Mouse (Mus musculus) neural tube, embryonic 11.5 days (tissue): Measurements from ENCODE around the gene 4930404N11Rik. TPM values are rescaled to one million over a fixed set of nuclear protein-coding genes. Genes with fewer than 3 reads are reported as not detected.
A peak's percentile ranks its signal among the peaks of the same experiment; 100 is the strongest.

ENCODE experiments used
- ATAC-seq: fragments of 200-750 bp; cut with Nextera tagmentation; 2 replicates; pipeline ENCODE4 v1.8.0; 2017; ENCODE audit warnings: moderate number of reproducible peaks, mild to moderate bottlenecking, moderate TSS enrichment, moderate library complexity; ENCODE audit not compliant: insufficient read depth, low FRiP score, low TSS enrichment
- DNase-seq: peaks from one replicate; pipeline ENCODE4 v3.0.0-alpha.2; 2015; ENCODE audit warnings: low spot score
- H3K27ac ChIP-seq: fragments of 300-500 bp; sonication (generic); 2 replicates; pipeline ENCODE4 v1.5.1; 2014; ENCODE audit warnings: low read depth, mild to moderate bottlenecking, low read length
- H3K27me3 ChIP-seq: fragments of 300-500 bp; sonication (generic); 2 replicates; pipeline ENCODE4 v1.6.1; 2014; ENCODE audit warnings: mild to moderate bottlenecking, low read length, mixed read lengths; ENCODE audit not compliant: control insufficient read depth, insufficient read depth
- H3K36me3 ChIP-seq: fragments of 300-500 bp; sonication (generic); 2 replicates; pipeline ENCODE4 v1.6.1; 2014; ENCODE audit warnings: mild to moderate bottlenecking, low read length, moderate library complexity, mixed read lengths; ENCODE audit not compliant: control insufficient read depth, insufficient read depth
- H3K4me1 ChIP-seq: fragments of 300-500 bp; sonication (generic); 2 replicates; pipeline ENCODE4 v1.6.1; 2014; ENCODE audit warnings: low read length, mixed read lengths; ENCODE audit not compliant: control insufficient read depth, insufficient read depth
- H3K4me2 ChIP-seq: fragments of 300-500 bp; sonication (generic); 2 replicates; pipeline ENCODE4 v1.6.1; 2014; ENCODE audit warnings: low read depth, mild to moderate bottlenecking, moderate library complexity
- H3K4me3 ChIP-seq: fragments of 300-500 bp; sonication (generic); 2 replicates; pipeline ENCODE4 v1.5.1; 2014; ENCODE audit warnings: low read depth, low read length
- H3K9ac ChIP-seq: fragments of 300-500 bp; sonication (generic); 2 replicates; pipeline ENCODE4 v1.6.1; 2014; ENCODE audit warnings: mild to moderate bottlenecking, low read length
- H3K9me3 ChIP-seq: fragments of 300-500 bp; sonication (generic); 2 replicates; pipeline ENCODE4 v1.6.1; 2016; ENCODE audit warnings: low read length; ENCODE audit not compliant: control insufficient read depth
- WGBS: fragments of 180-500 bp; shearing (Covaris S2); extraction: QIAGEN DNeasy Blood & Tissue Kit; methylation state at CpG from one replicate; pipeline ENCODE4 v1.1.7; 2014; 5-methylcytosine and 5-hydroxymethylcytosine counted together
- polyA plus RNA-seq: library from polyadenylated mRNA; unstranded; fragments of >200 nt; fragmentation: Nextera tagmentation; extraction: Ambion mirVana; gene quantifications from 2 replicates; pipeline ENCODE4 v1.2.1, GENCODE M21; 2014

The 4930404N11Rik gene
- polyA plus RNA-seq, 1 experiment from 2014 or later = 0.50 TPM

DNA sequence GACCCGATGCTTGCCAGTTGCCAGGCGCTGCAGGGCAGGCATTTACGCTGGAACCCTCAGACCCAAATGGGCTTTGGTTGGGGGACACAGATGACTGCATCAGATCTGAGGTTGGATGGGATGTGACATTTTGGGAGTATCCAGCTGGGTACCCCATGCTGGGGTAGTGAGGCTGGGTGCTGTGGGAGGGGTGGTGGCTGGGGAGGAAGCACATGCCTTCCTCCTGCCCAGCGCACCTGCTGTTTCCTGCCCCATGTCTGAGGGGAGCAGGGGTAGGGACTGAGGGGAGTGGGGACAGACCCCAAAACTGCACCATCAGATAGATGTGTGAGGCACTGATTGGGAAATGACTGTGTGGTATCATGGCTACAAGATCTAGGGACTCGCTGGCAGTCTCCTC lies 31.1 kb upstream of the 4930404N11Rik start:
- Histone ChIP-seq H3K9me3 (no peaks in the 10 kb centered on the region), H3K9ac (peak overlapping the region; percentile 14; the same call in 1 of the 2 replicates), H3K4me1 (peaks cover 26% of the 10 kb centered on the region), H3K27ac (no peak overlapping the region), H3K36me3 (no peaks in the 10 kb centered on the region), H3K4me2 (no peak overlapping the region), H3K27me3 (0 out of 2 replicates have a peak, but pooled peaks cover 5% of the 10 kb centered on the region), H3K4me3 (no peak overlapping the region)
- WGBS = 71% methylated on average over 5 of the region's 5 CpGs
- no peak for DNase-seq
- no peak for ATAC-seq

DNA sequence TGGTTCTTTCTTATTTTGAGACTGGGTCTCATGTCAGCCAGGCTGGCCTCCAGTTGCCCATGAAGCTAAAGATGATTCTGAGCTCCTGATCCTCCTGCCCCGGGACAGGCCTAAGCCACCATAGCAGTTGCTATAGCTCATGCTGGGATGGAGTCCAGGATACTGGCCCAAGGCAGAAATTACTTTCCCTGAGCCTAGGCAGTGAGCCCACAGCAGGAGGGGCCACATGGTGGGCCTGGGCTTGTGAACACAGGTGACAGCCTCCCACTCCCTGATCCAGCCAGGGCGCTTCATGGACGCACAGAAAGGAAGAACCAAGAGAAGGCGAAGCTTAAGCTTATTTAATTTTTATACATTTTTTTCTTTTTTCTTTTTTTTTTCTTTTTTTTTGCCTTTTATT lies 30.2 kb upstream of the 4930404N11Rik start:
- Histone ChIP-seq H3K4me1 (peaks cover 17% of the 10 kb centered on the region), H3K27ac (no peak overlapping the region)
- WGBS = 82% methylated on average over 4 of the region's 4 CpGs

DNA sequence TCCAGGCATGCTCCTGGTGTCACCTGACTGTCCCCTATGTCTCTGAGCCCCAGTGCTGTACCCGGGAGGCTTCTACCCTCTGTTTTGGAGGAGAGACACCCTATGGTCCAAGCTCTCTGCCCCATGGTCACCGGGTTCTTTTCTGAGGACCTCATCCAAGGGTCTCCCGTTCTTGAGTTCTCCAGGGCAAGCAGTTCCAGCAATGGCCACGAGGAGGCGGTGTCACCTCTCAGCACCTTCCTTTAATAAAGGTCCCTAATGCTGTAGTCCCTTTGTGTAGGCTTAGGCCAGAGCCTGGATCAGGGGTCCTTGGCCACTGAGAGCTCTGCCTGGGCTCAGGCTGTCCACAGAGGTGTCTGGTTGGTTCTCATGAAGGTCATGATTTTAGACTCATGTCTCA lies 29.5 kb upstream of the 4930404N11Rik start:
- no peaks in the 10 kb centered on the region for H3K36me3 ChIP-seq
- H3K4me1 ChIP-seq = peaks cover 10% of the 10 kb centered on the region
- 19% methylated on average over 5 of the region's 5 CpGs for WGBS
- H3K27ac ChIP-seq = no peak overlapping the region
- no peak for ATAC-seq
- H3K4me2 ChIP-seq = no peak overlapping the region
- 0 out of 2 replicates have a peak, but pooled peaks cover under 1% of the 10 kb centered on the region for H3K27me3 ChIP-seq
- DNase-seq = peak; percentile 87
- no peak overlapping the region for H3K4me3 ChIP-seq
- H3K9me3 ChIP-seq = no peaks in the 10 kb centered on the region
- no peak overlapping the region for H3K9ac ChIP-seq

More for the DNA sequence above, 30.2 kb upstream of the 4930404N11Rik start:
- H3K9ac ChIP-seq = no peak overlapping the region
- H3K9me3 ChIP-seq = no peaks in the 10 kb centered on the region
- DNase-seq (no peak), ATAC-seq (no peak)
- no peak overlapping the region for H3K4me3 ChIP-seq
- no peak overlapping the region for H3K4me2 ChIP-seq
- H3K36me3 ChIP-seq = no peaks in the 10 kb centered on the region
- H3K27me3 ChIP-seq = 0 out of 2 replicates have a peak, but pooled peaks cover 5% of the 10 kb centered on the region

DNA sequence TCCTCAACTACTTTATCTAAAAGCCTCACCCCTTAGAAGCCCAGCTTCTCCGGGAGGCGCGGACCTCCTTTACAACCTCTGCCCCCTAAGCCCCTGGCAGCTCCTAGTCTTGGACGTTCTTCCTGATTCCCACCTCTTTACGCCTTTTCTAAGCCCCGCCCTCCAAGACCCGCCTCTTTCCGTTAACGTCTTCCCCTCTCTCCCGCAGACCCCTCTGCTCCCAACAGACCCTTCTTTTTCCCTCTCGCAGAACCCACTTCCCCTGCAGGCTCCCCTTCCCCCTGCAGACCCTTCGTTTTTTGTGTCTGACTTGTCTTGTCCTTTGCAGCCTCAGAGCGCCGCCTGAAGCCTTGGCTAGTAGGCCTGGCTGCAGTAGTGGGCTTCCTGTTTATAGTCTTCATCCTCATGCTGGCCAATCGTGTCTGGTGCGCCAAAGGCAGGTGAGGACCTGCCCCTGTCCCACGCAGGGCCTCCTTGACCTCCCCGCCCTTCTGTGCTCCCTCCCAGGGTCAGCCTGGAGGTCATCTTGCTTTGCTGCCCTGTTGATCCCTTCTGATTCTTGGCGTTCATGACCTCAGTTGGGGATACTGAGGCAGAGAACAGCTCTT lies 27.9 kb upstream of the 4930404N11Rik start:
- 10% methylated on average over 19 of the region's 19 CpGs for WGBS
- Histone ChIP-seq H3K27me3 (no peaks in the 10 kb centered on the region), H3K27ac (no peak overlapping the region), H3K4me3 (peak overlapping the region; percentile 9; the same call in 1 of the 2 replicates), H3K4me2 (peak overlapping the region; percentile 22), H3K9ac (0 out of 2 replicates have a peak overlapping the region, but pooled peaks have one; percentile 37), H3K4me1 (peaks cover 12% of the 10 kb centered on the region), H3K36me3 (no peaks in the 10 kb centered on the region), H3K9me3 (no peaks in the 10 kb centered on the region)
- ATAC-seq (no peak), DNase-seq (no peak)

DNA sequence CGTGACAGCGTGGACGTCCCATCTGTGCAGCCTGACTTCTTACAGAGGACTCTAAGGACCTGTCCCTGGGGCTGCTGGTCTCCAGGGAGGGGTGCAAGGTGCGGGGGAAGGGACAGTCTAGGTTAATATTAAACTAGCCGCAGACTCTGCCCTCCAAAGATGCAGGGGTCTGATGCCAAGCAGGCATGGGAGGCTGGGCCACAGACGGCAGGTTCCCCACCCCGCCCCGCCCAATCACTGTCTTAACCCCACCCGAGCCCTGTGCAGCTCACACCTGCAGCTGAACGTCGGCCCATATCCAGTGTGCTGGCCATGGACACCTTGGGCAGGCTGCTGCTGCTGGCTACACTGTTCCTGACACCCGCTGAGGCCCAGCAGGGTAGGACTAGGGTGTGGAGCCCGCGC lies 27.2 kb upstream of the 4930404N11Rik start, which contains the start of gene Smim24:
Gene Smim24, plus strand, starts transcription at position 271 of the 405 bp plus-strand sequence.
- no peak for DNase-seq
- Histone ChIP-seq H3K4me2 (peak within 1 kb of the TSS; percentile 22), H3K4me1 (peaks cover 12% of the 10 kb centered on the region), H3K9me3 (no peaks in the 10 kb centered on the region), H3K27me3 (no peaks in the 10 kb centered on the region), H3K9ac (0 out of 2 replicates have a peak within 1 kb of the TSS, but pooled peaks have one; percentile 37), H3K36me3 (peaks cover 3% of the 10 kb centered on the region; the same call in 1 of the 2 replicates), H3K4me3 (peak within 1 kb of the TSS; percentile 9; the same call in 1 of the 2 replicates), H3K27ac (no peak within 1 kb of the TSS)
- WGBS = 58% methylated on average over 14 of the region's 14 CpGs
- no peak for ATAC-seq

DNA sequence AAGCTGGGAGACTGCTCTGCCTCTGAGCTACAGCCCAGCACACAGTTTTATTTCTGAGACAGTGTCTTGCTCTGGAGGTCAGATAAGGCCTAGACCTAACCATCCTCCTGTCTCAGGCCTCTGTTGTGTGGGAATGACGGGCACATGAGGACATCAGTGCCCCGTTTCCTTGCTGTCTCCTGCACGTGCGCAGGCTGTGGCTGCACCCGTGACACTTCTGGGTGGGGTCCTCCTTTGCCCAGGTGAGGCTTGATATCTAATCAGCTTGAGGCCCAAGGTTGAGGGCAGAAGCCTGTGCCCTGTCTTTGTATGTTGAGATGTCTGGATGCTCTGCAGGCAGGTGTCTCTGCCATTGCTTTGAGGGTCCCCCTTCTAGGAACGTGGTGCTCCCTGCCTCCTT lies 26.7 kb upstream of the 4930404N11Rik start:
- Histone ChIP-seq H3K36me3 (peaks cover 8% of the 10 kb centered on the region; the same call in 1 of the 2 replicates), H3K4me2 (no peak overlapping the region), H3K27ac (no peak overlapping the region), H3K27me3 (no peaks in the 10 kb centered on the region), H3K9ac (no peak overlapping the region), H3K4me3 (no peak overlapping the region), H3K4me1 (peaks cover 12% of the 10 kb centered on the region), H3K9me3 (no peaks in the 10 kb centered on the region)
- DNase-seq (no peak), ATAC-seq (no peak)
- 88% methylated on average over 6 of the region's 6 CpGs for WGBS

DNA sequence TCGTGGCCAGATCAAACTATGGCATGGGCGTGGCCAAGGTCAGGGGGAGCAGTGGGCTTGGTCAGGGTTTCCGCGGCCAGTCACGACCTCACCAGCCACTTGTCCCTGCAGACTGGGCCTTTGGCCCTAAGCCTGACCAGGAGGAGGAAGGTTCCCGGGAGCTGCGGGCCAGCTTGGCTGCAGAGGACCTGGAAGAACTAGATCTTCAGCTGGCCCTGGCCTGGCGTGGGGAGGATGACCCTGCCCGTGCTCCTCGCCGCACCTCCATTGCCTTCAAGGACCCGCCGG lies 25.0 kb upstream of the 4930404N11Rik start:
- H3K9me3 ChIP-seq = no peaks in the 10 kb centered on the region
- 92% methylated on average over 13 of the region's 13 CpGs for WGBS
- peaks cover 18% of the 10 kb centered on the region for H3K36me3 ChIP-seq
- ATAC-seq (no peak), DNase-seq (no peak)
- no peak overlapping the region for H3K27ac ChIP-seq
- H3K4me3 ChIP-seq = no peak overlapping the region
- peaks cover 11% of the 10 kb centered on the region; the same call in 1 of the 2 replicates for H3K4me1 ChIP-seq
- no peak overlapping the region for H3K9ac ChIP-seq
- no peak overlapping the region for H3K4me2 ChIP-seq
- H3K27me3 ChIP-seq = no peaks in the 10 kb centered on the region

DNA sequence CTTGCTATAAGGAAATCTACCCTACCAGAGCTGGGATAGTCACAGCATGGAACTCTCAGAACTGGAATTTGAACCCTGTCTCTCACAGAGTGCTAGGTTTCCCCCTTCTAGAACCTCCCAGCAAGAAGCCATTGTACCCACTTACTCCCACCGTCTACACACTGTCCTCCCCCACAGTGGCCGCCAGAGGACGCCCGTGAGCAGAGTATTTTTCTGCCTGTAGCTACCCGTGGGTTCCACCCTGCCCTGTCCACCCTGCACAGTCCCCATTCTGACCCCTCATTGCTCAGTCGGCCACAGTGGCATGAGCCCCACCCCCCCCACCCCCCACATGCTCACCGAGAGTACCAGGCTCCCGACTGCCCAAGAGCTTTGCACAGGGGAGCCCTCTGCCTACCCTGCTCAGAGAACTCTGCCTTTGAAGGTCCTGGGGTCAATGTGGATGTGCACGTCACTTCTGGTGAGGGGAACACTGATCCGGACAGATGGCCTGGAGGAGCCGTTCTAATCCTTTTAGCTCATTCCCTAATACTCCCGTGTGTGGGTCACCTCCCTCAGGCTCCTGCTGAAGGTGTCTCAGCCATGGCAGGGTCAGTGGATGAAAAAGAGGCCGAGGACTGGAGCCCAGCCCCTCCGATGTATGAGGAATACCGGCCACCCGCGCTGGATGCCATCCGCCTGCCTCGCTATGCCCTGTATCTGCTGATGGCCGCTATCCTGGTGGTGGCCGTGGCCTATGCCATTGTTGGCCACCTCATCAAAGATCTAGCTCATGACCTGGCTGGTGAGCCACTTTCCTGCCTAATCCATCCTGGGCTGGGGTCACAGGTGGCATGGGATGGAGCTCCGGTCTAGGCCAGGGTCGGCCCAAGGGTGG lies 24.4 kb upstream of the 4930404N11Rik start:
- no peaks in the 10 kb centered on the region for H3K9me3 ChIP-seq
- H3K4me1 ChIP-seq = peaks cover 16% of the 10 kb centered on the region
- H3K4me3 ChIP-seq = no peak overlapping the region
- DNase-seq = peak; percentile 71
- no peak overlapping the region for H3K4me2 ChIP-seq
- H3K36me3 ChIP-seq = peaks cover 18% of the 10 kb centered on the region
- H3K27me3 ChIP-seq = no peaks in the 10 kb centered on the region
- H3K27ac ChIP-seq = no peak overlapping the region
- peak; percentile 38; the same call in 1 of the 2 replicates for ATAC-seq
- H3K9ac ChIP-seq = peak overlapping the region; percentile 5; the same call in 1 of the 2 replicates
- 63% methylated on average over 23 of the region's 23 CpGs for WGBS
